Mouse (Mus musculus) kidney, embryonic 15.5 days (tissue): ENCODE data around the gene Inca1. TPM values are rescaled to one million over a fixed set of nuclear protein-coding genes. Genes with fewer than 3 reads are reported as not detected.

Experiments
- ATAC-seq: fragments of 200-750 bp; cut with Nextera tagmentation; replicated peaks from 2 replicates; pipeline ENCODE4 v1.8.0; 2017; ENCODE audit warnings: moderate TSS enrichment; ENCODE audit not compliant: low FRiP score
- H3K27ac ChIP-seq: fragments of 300-500 bp; sonication (generic); 2 replicates; pipeline ENCODE4 v1.5.1; 2015; ENCODE audit warnings: mild to moderate bottlenecking, inconsistent platforms
- H3K27me3 ChIP-seq: fragments of 300-500 bp; sonication (generic); 2 replicates; pipeline ENCODE4 v1.6.1; 2015; ENCODE audit warnings: inconsistent platforms
- H3K36me3 ChIP-seq: fragments of 300-500 bp; sonication (generic); 2 replicates; pipeline ENCODE4 v1.6.1; 2015; ENCODE audit warnings: inconsistent platforms
- H3K4me1 ChIP-seq: fragments of 300-500 bp; sonication (generic); 2 replicates; pipeline ENCODE4 v1.6.1; 2015; ENCODE audit warnings: inconsistent platforms
- H3K4me2 ChIP-seq: fragments of 300-500 bp; sonication (generic); 2 replicates; pipeline ENCODE4 v1.6.1; 2015; ENCODE audit warnings: moderate library complexity, mild to moderate bottlenecking, inconsistent platforms
- H3K4me3 ChIP-seq: fragments of 300-500 bp; sonication (generic); replicated peaks from 2 replicates; pipeline ENCODE4 v1.5.1; 2015; ENCODE audit warnings: mild to moderate bottlenecking, inconsistent platforms
- H3K9ac ChIP-seq: fragments of 300-500 bp; sonication (generic); 2 replicates; pipeline ENCODE4 v1.6.1; 2015; ENCODE audit warnings: mild to moderate bottlenecking, inconsistent platforms
- H3K9me3 ChIP-seq: fragments of 300-500 bp; sonication (generic); replicated peaks from 2 replicates; pipeline ENCODE4 v1.6.1; 2016; ENCODE audit warnings: inconsistent platforms
- WGBS: fragments of 180-500 bp; shearing (Covaris S2); methylation state at CpG from one replicate; pipeline ENCODE4 v1.1.7; 2015; ENCODE audit warnings: mixed read lengths; 5-methylcytosine and 5-hydroxymethylcytosine counted together
- polyA plus RNA-seq: library from polyadenylated mRNA; unstranded; fragments of >200 nt; fragmentation: Nextera tagmentation; extraction: Ambion mirVana; gene quantifications from 2 replicates; pipeline ENCODE4 v1.2.1, GENCODE M21; 2015

Inca1 gene
- polyA plus RNA-seq, 1 experiment from 2014 or later: 2.3 TPM

DNA sequence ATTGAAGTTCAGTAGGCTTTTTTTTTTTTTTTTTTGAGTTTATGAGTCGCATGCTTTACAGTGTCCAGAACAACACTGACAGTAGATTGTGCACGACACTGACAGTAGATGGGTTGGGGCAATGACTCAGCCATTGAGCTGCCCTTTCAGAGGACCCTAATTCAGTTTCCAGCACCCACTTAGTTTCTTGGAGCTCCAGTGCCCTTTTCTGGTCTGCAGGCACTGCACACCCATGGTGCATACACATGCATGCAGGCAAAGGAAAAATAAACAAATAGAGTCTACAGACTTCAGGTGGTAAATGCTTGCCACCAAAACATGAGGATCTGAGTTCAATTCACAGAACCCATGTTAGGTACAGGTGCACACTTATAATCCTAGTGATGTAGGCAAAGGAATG, 26.6 kb upstream of the Inca1 start:
- no peak for ATAC-seq
- Histone ChIP-seq H3K36me3 (peaks cover 78% of the 10 kb centered on the region), H3K4me3 (no peak overlapping the region), H3K9ac (no peak overlapping the region), H3K27me3 (no peaks in the 10 kb centered on the region), H3K27ac (no peak overlapping the region), H3K9me3 (no peaks in the 10 kb centered on the region), H3K4me1 (no peaks in the 10 kb centered on the region), H3K4me2 (no peak overlapping the region)
- WGBS: 93% methylated on average over 2 of the region's 2 CpGs

DNA sequence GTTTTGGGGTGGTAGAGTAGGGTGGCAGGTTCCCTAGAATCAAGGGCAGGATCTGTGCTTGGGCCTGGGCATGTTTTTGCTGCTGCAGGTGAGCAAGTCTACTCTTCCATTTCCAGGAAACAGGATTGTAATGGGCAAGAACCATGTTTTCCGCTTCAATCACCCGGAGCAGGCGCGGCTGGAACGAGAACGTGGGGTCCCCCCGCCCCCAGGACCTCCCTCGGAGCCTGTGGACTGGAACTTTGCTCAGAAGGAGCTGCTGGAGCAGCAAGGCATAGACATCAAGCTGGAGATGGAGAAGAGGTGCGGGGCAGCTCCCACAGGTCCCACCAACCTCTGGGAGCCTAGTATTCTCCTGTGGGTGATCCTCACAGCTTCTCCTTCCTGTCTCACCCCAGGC, 24.8 kb upstream of the Inca1 start:
- H3K9ac ChIP-seq: no peak overlapping the region
- peaks cover 96% of the 10 kb centered on the region for H3K36me3 ChIP-seq
- H3K4me2 ChIP-seq: no peak overlapping the region
- no peak for ATAC-seq
- no peaks in the 10 kb centered on the region for H3K4me1 ChIP-seq
- H3K4me3 ChIP-seq: no peak overlapping the region
- H3K27me3 ChIP-seq: no peaks in the 10 kb centered on the region
- no peak overlapping the region for H3K27ac ChIP-seq
- 83% methylated on average over 9 of the region's 9 CpGs for WGBS
- no peaks in the 10 kb centered on the region for H3K9me3 ChIP-seq

DNA sequence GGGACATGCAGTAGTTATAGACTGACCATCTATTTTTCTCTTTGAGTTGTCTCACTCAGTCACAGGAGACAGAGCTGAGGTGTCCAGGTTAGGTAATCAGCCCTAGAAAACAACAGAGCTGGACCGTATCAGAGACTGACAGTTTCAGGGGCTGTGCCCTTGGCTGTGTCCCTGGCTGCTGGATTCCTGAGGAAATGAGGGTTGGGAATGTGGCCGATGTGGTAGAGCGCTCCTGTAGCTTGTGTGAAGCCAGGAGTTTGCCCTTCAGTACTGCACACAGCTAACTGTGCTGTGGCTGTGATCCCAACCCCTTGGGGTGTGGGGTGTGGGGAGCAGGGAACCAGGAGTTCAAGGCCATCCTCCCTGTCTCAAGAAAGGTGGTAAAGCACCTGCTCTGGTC, 21.1 kb upstream of the Inca1 start:
- no peak for ATAC-seq
- Histone ChIP-seq H3K36me3 (peaks cover 100% of the 10 kb centered on the region), H3K4me3 (no peak overlapping the region), H3K4me2 (no peak overlapping the region), H3K27me3 (no peaks in the 10 kb centered on the region), H3K9me3 (no peaks in the 10 kb centered on the region), H3K9ac (no peak overlapping the region), H3K27ac (no peak overlapping the region), H3K4me1 (no peaks in the 10 kb centered on the region)
- WGBS: 96% methylated on average over 3 of the region's 3 CpGs

DNA sequence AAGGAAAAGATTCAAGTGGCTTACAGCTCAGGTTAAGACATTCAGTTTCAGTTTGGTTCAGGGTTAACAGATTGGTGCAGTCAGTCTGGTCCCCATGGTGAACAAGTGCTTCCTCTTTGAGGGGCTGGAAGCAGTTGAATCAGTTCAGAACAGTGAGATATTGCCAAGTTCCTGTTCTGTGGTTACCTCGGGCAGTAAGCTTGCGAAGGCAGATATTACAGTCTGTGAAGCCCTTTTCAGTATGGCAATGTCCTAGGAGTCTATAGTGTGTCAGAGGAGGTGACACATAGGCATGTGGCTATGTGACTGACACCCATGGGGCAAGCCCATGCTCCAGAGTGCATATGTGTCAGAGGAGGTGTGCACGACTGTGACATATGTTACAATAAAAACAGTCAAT, 20.6 kb upstream of the Inca1 start:
- Histone ChIP-seq H3K36me3 (peaks cover 99% of the 10 kb centered on the region), H3K27ac (no peak overlapping the region), H3K4me3 (no peak overlapping the region), H3K9ac (no peak overlapping the region), H3K4me1 (no peaks in the 10 kb centered on the region), H3K4me2 (no peak overlapping the region), H3K27me3 (no peaks in the 10 kb centered on the region), H3K9me3 (no peaks in the 10 kb centered on the region)
- no peak for ATAC-seq
- 92% methylated on average over 3 of the region's 3 CpGs for WGBS

DNA sequence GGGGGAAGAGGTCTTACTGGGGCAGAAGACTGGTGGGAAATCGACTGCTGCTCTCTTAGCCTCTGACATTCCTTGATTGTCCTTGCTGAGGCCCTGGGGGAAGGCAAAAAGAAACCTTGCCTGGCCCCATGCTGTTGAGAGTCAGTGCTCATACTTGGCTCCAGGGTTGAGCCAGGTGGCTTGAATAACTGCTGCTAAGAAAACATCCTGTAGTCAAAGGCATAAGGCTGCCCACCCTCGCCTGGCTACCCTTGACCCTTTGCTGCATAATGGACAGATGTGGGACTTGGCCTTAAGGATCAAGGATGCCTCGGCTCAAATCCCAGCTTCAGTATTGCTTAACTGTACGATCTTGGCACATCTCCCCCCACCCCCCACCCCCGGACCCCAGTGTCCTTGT, 18.5 kb upstream of the Inca1 start:
- no peak for ATAC-seq
- peaks cover 89% of the 10 kb centered on the region for H3K36me3 ChIP-seq
- no peak overlapping the region for H3K27ac ChIP-seq
- WGBS: 73% methylated on average over 5 of the region's 5 CpGs
- no peak overlapping the region for H3K9ac ChIP-seq
- no peaks in the 10 kb centered on the region for H3K27me3 ChIP-seq
- no peaks in the 10 kb centered on the region for H3K9me3 ChIP-seq
- H3K4me1 ChIP-seq: no peaks in the 10 kb centered on the region
- H3K4me3 ChIP-seq: no peak overlapping the region
- H3K4me2 ChIP-seq: no peak overlapping the region

DNA sequence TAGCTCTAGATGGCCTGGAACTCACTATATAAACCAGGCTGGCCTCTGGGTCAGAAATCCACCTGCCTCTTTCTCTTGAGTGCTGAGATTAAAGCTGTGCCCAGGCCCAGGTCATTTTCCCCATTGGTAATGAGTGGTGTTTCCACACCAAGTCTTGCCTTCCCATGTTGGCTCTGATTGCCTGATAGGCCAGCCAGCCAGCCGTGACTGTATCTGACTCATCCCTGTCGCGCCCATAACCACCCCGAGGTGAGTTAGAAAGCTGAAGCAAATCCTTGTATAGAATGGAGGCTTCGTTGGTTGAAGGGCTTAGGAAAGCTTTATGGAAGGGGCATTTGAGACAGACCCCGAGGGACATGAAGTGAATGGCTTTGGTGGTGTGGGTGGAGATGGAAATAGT, 15.9 kb upstream of the Inca1 start:
- no peak for ATAC-seq
- H3K4me3 ChIP-seq: no peak overlapping the region
- H3K27me3 ChIP-seq: no peaks in the 10 kb centered on the region
- no peak overlapping the region for H3K27ac ChIP-seq
- H3K36me3 ChIP-seq: peaks cover 86% of the 10 kb centered on the region
- H3K4me2 ChIP-seq: no peak overlapping the region
- no peaks in the 10 kb centered on the region for H3K9me3 ChIP-seq
- no peak overlapping the region for H3K9ac ChIP-seq
- WGBS: 77% methylated on average over 6 of the region's 6 CpGs
- no peaks in the 10 kb centered on the region for H3K4me1 ChIP-seq

DNA sequence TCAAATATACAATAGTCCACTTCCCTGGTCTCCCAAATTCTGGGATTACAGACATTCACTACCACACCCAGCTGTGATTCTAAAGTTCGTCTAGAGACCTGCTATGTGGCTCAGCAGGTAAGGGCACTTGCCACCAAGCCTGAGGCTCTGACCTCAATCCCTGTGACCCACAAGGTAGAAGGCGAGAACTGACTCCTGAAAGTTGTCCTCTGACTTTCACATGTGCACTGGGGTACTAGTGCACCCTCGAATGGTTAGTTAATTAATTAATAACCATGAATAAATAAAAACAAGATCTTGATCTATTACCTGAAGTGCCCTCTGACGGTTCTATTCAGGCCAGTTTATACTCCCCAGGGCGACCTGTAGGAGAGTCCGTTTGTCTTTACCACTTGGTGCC, 13.3 kb upstream of the Inca1 start:
- H3K4me1 ChIP-seq: no peaks in the 10 kb centered on the region
- ATAC-seq: no peak
- H3K36me3 ChIP-seq: peaks cover 86% of the 10 kb centered on the region

DNA sequence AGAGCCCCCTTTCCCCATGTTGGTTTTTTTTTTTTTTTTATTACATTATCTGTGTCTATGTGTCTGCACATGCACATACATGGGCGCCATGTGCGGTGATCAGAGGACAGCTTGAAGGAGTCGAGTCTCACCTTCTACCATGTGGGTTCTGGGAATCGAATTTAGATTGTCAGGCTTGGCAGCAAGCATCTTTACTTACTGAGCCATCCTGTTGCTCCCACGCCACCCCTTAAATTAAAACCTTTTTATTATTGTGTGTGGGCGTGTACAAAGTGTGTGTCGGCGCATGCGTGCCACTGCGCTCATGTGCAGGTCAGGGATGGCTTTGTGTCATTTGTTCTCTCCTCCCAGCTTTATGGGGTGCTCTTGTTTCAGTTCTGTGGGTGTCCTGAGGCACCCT, 11.1 kb upstream of the Inca1 start:
- Histone ChIP-seq H3K27me3 (no peaks in the 10 kb centered on the region), H3K9me3 (no peaks in the 10 kb centered on the region), H3K4me3 (no peak overlapping the region), H3K9ac (no peak overlapping the region), H3K4me2 (no peak overlapping the region), H3K4me1 (no peaks in the 10 kb centered on the region), H3K27ac (no peak overlapping the region), H3K36me3 (peaks cover 86% of the 10 kb centered on the region)
- ATAC-seq: no peak
- WGBS: 93% methylated on average over 10 of the region's 10 CpGs

More for the DNA sequence above, 13.3 kb upstream of the Inca1 start:
- H3K4me2 ChIP-seq: no peak overlapping the region
- H3K9me3 ChIP-seq: no peaks in the 10 kb centered on the region
- 84% methylated on average over 6 of the region's 6 CpGs for WGBS
- no peaks in the 10 kb centered on the region for H3K27me3 ChIP-seq
- no peak overlapping the region for H3K9ac ChIP-seq
- H3K4me3 ChIP-seq: no peak overlapping the region
- H3K27ac ChIP-seq: no peak overlapping the region

DNA sequence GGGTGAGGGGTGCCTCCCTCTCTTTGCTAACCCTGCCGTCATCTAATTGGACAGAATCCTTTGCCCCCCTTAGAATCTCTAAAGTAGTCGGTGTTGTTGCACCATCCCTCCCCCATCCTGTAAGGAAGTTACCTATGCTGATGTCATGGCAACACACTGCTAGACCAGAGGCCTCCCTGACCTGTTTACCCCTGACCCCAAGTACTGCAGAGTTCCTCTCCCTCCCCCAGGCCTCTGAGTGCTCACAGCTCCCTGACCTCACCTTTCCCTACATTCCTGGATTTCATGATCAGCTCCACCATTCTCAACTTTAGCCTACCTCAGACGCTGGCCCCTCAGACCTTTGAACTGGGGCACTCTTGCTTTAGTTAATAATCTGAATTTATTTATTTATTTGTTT, 6.2 kb upstream of the Inca1 start:
- Histone ChIP-seq H3K4me3 (no peak overlapping the region), H3K27ac (no peak overlapping the region), H3K36me3 (peaks cover 82% of the 10 kb centered on the region), H3K4me1 (peaks cover 17% of the 10 kb centered on the region), H3K27me3 (no peaks in the 10 kb centered on the region), H3K9me3 (no peaks in the 10 kb centered on the region), H3K9ac (no peak overlapping the region), H3K4me2 (no peak overlapping the region)
- ATAC-seq: no peak
- WGBS: 82% methylated on average over 3 of the region's 3 CpGs

DNA sequence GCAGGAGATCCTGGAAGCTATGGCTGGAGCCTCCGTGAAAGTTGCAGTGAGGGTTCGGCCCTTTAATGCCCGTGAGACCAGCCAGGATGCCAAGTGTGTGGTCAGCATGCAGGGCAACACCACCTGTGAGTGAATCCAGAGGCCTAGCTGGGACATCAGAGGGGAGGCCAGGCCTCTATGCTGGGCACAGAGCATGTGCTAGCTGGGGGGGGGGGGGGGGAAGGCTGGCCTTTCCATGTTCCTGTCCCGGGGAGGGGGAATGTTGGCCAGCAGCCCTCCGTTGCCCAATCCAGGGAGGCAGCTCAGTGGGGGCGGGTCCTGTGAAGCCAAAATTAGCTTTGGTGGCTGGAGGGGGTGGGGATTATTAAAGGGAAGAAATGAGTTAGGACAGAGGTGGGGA, 2.8 kb upstream of the Inca1 start:
- 66% methylated on average over 6 of the region's 6 CpGs for WGBS
- no peaks in the 10 kb centered on the region for H3K27me3 ChIP-seq
- no peak for ATAC-seq
- no peaks in the 10 kb centered on the region for H3K9me3 ChIP-seq
- H3K27ac ChIP-seq: no peak overlapping the region
- no peak overlapping the region; the same call in 1 of the 2 replicates for H3K4me2 ChIP-seq
- peaks cover 26% of the 10 kb centered on the region for H3K4me1 ChIP-seq
- H3K36me3 ChIP-seq: peaks cover 49% of the 10 kb centered on the region
- 0 out of 2 replicates have a peak overlapping the region, but pooled peaks have one; percentile 33 for H3K9ac ChIP-seq
- H3K4me3 ChIP-seq: no peak overlapping the region

DNA sequence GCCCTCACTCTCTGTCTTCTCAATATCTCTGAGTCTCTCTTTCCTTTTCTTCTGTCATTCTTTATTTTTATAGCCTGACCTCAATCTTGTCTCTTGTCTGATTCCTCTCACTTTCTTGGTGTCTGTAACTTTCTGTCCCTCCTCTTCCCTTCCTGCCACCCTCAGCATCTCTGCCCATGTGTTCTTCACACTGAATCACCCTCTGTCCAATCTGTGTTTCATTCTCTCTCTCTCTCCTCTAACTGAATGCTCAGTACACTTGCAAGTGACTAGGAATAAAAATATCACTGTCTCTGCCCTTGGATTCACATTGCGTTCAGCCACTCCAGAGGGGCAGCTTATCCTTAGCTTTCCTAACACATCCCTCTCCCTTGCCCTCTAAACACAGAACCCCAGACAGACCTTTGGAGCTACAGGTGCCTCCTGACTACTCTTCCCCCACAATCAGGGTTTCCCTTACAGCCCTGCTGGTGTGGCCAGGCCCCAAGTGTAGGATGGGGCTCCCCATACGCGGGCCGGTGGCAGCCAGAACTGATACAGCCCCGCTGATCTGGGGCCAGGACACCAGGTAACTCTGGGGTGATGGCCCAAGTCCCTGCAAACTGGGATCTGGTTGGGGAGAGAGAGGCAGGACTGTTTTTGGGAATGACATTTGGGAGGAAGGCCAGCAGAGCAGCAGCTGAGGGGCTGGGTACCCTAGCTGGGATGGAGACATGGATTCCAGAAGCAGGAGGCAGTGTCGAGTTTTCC, 2.2 kb upstream of the Inca1 start:
- H3K9ac ChIP-seq: peak overlapping the region; percentile 97; the same call in 1 of the 2 replicates
- no peaks in the 10 kb centered on the region for H3K9me3 ChIP-seq
- H3K27me3 ChIP-seq: no peaks in the 10 kb centered on the region
- peak overlapping the region; percentile 96 for H3K4me3 ChIP-seq
- H3K4me2 ChIP-seq: peak overlapping the region; percentile 77
- 81% methylated on average over 6 of the region's 6 CpGs for WGBS
- no peak overlapping the region for H3K27ac ChIP-seq
- peaks cover 26% of the 10 kb centered on the region for H3K4me1 ChIP-seq
- no peak for ATAC-seq
- H3K36me3 ChIP-seq: peaks cover 42% of the 10 kb centered on the region

DNA sequence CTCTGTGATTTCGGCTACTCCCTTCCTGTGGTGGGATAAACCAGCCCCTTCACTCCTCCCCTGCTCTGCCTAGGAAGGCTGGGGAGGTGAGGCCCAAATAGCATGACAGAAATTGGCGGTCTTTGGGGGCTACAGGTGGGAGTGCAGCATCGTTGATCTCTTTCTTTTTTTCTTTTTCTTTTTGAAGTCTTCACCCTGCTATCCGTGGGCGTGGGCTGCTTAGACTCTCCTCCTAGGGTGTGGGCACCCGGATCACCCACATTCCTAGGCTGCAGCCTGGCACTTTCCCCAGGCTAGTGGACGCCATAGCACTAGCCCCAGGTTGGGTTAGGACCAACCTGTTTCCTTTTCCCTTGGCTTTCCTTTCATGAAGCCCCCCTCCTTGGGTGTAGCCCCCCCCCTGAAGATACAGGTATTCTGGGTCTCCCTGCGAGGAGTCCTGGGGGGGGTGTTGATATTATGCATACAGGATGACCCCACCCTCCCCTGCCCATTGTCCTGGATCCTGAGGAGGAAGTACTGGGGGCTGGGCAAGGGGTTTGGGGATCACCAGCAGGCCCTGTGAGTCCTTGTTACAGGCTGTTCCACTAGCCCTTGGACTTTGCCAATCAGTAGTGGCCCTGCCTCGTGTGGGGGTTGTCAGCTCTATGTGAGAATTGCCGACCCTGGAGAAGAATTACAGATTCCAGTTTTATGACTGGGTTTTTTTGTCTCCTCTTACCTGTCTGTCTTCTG, 1.4 kb upstream of the Inca1 start:
- Histone ChIP-seq H3K36me3 (peaks cover 35% of the 10 kb centered on the region), H3K9me3 (no peaks in the 10 kb centered on the region), H3K4me3 (peak overlapping the region; percentile 96), H3K4me2 (peak overlapping the region; percentile 77), H3K27ac (peak overlapping the region; percentile 98; the same call in 1 of the 2 replicates), H3K9ac (peak overlapping the region; percentile 97), H3K27me3 (no peaks in the 10 kb centered on the region), H3K4me1 (peaks cover 26% of the 10 kb centered on the region)
- no peak for ATAC-seq
- WGBS: 4% methylated on average over 10 of the region's 10 CpGs
